Mouse (Mus musculus) hindbrain, embryonic 15.5 days (tissue): ENCODE data around the gene Ubxn2a. TPM values are rescaled to one million over a fixed set of nuclear protein-coding genes. Genes with fewer than 3 reads are reported as not detected.
"Not testable (repeated sequence)": the region's sequence is repeated elsewhere in the genome, so short reads cannot be mapped to it uniquely, and the experiment has no call there.

ENCODE experiments used
- ATAC-seq: fragments of 200-750 bp; cut with Nextera tagmentation; 2 replicates; pipeline ENCODE4 v1.8.0; 2017; ENCODE audit warnings: low read depth, moderate number of reproducible peaks, moderate TSS enrichment; ENCODE audit not compliant: low FRiP score
- H3K27ac ChIP-seq: fragments of 300-500 bp; sonication (generic); replicated peaks from 2 replicates; pipeline ENCODE4 v1.5.1; 2015; ENCODE audit warnings: mild to moderate bottlenecking, inconsistent platforms
- H3K27me3 ChIP-seq: fragments of 300-500 bp; sonication (generic); 2 replicates; pipeline ENCODE4 v1.6.1; 2015; ENCODE audit warnings: control low read depth, inconsistent platforms
- H3K36me3 ChIP-seq: fragments of 300-500 bp; sonication (generic); 2 replicates; pipeline ENCODE4 v1.6.1; 2015; ENCODE audit warnings: control low read depth, inconsistent platforms
- H3K4me1 ChIP-seq: fragments of 300-500 bp; sonication (generic); replicated peaks from 2 replicates; pipeline ENCODE4 v1.6.1; 2015; ENCODE audit warnings: control low read depth, inconsistent platforms
- H3K4me2 ChIP-seq: fragments of 300-500 bp; sonication (generic); 2 replicates; pipeline ENCODE4 v1.6.1; 2015; ENCODE audit warnings: moderate library complexity, mild to moderate bottlenecking, inconsistent platforms
- H3K4me3 ChIP-seq: fragments of 300-500 bp; sonication (generic); 2 replicates; pipeline ENCODE4 v1.5.1; 2015; ENCODE audit warnings: mild to moderate bottlenecking, inconsistent platforms
- H3K9ac ChIP-seq: fragments of 300-500 bp; sonication (generic); 2 replicates; pipeline ENCODE4 v1.6.1; 2015; ENCODE audit warnings: inconsistent platforms
- H3K9me3 ChIP-seq: fragments of 300-500 bp; sonication (generic); 2 replicates; pipeline ENCODE4 v1.6.1; 2016; ENCODE audit warnings: control low read depth, inconsistent platforms
- WGBS: fragments of 180-500 bp; shearing (Covaris S2); methylation state at CpG from one replicate; pipeline ENCODE4 v1.1.7; 2015; 5-methylcytosine and 5-hydroxymethylcytosine counted together
- polyA plus RNA-seq: library from polyadenylated mRNA; unstranded; fragments of >200 nt; fragmentation: Nextera tagmentation; extraction: Ambion mirVana; gene quantifications from 2 replicates; pipeline ENCODE4 v1.2.1, GENCODE M21; 2015

The Ubxn2a gene
- polyA plus RNA-seq, 1 experiment from 2014 or later, result 44.7 TPM

- Histone ChIP-seq H3K4me3 (no peak overlapping the region), H3K9me3 (no peaks in the 10 kb centered on the region), H3K36me3 (no peaks in the 10 kb centered on the region), H3K27ac (no peak overlapping the region), H3K27me3 (no peaks in the 10 kb centered on the region), H3K4me1 (peaks cover 12% of the 10 kb centered on the region; the same call in 1 of the 2 replicates), H3K4me2 (peak overlapping the region; percentile 59; the same call in 1 of the 2 replicates), H3K9ac (no peak overlapping the region)
- 91% methylated on average over 7 of the region's 7 CpGs for WGBS
- no peak for ATAC-seq
These were observed 886 bp upstream of the Ubxn2a start for GRCm38 (mm10) chr12:4908391-4908790.

DNA sequence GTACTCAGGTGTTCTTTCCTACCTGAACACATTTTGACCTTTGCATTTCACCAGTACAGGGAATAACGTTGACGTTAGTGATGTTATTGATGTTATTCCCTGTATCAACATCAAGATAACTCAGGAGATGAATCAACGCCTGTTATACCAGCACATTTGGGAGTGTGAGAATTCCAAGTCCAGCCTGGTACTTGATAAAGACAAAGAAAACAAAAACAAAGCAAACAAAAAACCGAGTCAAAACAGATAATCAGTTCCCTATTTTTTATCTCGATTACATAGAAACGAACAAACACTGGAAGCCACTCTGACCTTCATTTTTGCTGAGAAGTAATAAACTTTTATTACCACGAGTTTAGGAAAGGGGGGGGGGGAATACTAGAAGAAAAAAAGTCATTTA lies 1.0 kb downstream of the Ubxn2a start:
- Histone ChIP-seq H3K4me1 (peaks cover 12% of the 10 kb centered on the region; the same call in 1 of the 2 replicates), H3K27ac (peak overlapping the region; percentile 87), H3K36me3 (no peaks in the 10 kb centered on the region; the same call in 1 of the 2 replicates), H3K4me3 (peak overlapping the region; percentile 83), H3K4me2 (peak overlapping the region; percentile 59), H3K9ac (peak overlapping the region; percentile 73), H3K9me3 (no peaks in the 10 kb centered on the region), H3K27me3 (no peaks in the 10 kb centered on the region)
- ATAC-seq, result no peak
- WGBS, result 60% methylated on average over 7 of the region's 7 CpGs

DNA sequence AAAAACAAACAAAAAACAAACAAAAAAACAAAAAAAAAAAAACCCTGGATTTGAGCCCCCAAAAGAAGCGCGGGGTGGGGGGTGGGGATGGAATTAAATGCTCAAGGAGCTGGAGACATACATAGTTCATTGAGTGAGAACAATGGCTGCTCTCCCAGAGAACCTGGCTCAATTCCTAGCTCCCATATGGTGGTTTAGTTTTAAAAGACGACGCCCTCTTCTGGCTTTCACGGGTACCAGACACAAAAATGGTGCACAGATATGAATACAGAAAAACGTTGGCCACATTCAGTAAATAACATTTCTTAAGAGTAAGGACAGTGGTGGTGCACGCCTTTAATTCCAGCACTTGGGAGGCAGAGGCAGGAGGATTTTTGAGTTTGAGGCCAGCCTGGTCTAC lies 1.6 kb downstream of the Ubxn2a start:
- Histone ChIP-seq H3K4me3 (peak overlapping the region; percentile 83; the same call in 1 of the 2 replicates), H3K4me2 (peak overlapping the region; percentile 59), H3K9ac (no peak overlapping the region), H3K4me1 (peaks cover 12% of the 10 kb centered on the region; the same call in 1 of the 2 replicates), H3K27me3 (no peaks in the 10 kb centered on the region), H3K9me3 (no peaks in the 10 kb centered on the region), H3K27ac (no peak overlapping the region), H3K36me3 (peaks cover 3% of the 10 kb centered on the region; the same call in 1 of the 2 replicates)
- 71% methylated on average over 7 of the region's 7 CpGs for WGBS
- ATAC-seq, result no peak

DNA sequence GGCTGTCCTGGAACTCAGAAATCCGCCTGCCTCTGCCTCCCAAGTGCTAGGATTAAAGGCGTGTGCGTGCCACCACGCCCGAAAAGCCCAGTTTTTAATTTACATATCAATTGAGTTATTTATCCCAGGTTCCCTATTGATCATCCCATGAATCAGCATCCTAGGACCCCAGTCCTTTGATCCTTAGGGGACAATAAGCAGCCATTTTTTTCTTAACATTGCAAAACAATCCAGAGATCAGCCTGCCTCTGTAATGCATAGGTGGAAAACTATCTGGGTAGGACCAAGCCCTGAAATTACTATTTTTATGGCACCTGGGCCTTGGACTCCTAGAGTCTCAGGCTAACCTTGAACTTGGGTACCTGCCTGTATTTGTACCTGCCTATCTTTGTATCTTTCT lies 9.5 kb downstream of the Ubxn2a start:
- no peak overlapping the region for H3K4me3 ChIP-seq
- H3K9ac ChIP-seq, result no peak overlapping the region
- no peak overlapping the region for H3K4me2 ChIP-seq
- H3K4me1 ChIP-seq, result no peaks in the 10 kb centered on the region
- H3K27me3 ChIP-seq, result no peaks in the 10 kb centered on the region
- WGBS, result 88% methylated on average over 5 of the region's 5 CpGs
- H3K36me3 ChIP-seq, result peaks cover 14% of the 10 kb centered on the region
- no peak overlapping the region for H3K27ac ChIP-seq
- ATAC-seq, result no peak
- no peaks in the 10 kb centered on the region for H3K9me3 ChIP-seq

- H3K4me1 ChIP-seq, result no peaks in the 10 kb centered on the region
- H3K4me2 ChIP-seq, result no peak overlapping the region
- peaks cover 15% of the 10 kb centered on the region for H3K36me3 ChIP-seq
- WGBS, result 97% methylated on average over 1 of the region's 1 CpGs
- H3K27me3 ChIP-seq, result no peaks in the 10 kb centered on the region
- ATAC-seq, result no peak
- no peaks in the 10 kb centered on the region for H3K9me3 ChIP-seq
- no peak overlapping the region for H3K27ac ChIP-seq
- no peak overlapping the region for H3K9ac ChIP-seq
- H3K4me3 ChIP-seq, result no peak overlapping the region
These were observed 17.6 kb downstream of the Ubxn2a start for GRCm38 (mm10) chr12:4889891-4890290.

- Histone ChIP-seq H3K9me3 (no peaks in the 10 kb centered on the region), H3K27ac (no peak overlapping the region), H3K36me3 (peaks cover 16% of the 10 kb centered on the region), H3K4me3 (no peak overlapping the region), H3K4me2 (no peak overlapping the region), H3K27me3 (no peaks in the 10 kb centered on the region), H3K9ac (no peak overlapping the region), H3K4me1 (no peaks in the 10 kb centered on the region)
- WGBS, result 97% methylated on average over 2 of the region's 2 CpGs
- no peak for ATAC-seq
These were observed 18.3 kb downstream of the Ubxn2a start for GRCm38 (mm10) chr12:4889251-4889650.

DNA sequence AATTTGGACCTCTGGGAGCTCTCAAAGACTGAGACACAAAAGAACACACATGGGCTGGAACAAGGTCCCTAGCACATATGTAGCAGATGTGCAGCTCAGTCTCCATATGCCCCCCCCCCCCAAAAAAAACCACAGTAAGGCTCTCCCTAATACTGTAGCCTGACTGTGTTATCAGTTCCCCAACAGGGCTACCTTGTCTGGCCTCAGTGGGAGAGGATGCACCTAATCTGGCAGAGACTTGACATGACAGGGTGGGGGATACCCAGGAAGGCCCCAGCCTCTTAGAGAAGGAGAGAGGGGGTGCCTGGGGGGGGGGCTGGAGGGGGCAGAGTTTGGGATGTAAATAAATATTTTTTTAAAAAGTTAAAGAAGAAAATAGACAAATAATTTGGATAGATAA lies 18.8 kb downstream of the Ubxn2a start:
- H3K36me3 ChIP-seq, result peaks cover 17% of the 10 kb centered on the region
- H3K9me3 ChIP-seq, result no peaks in the 10 kb centered on the region
- no peak overlapping the region for H3K9ac ChIP-seq
- no peak overlapping the region for H3K27ac ChIP-seq
- H3K4me2 ChIP-seq, result no peak overlapping the region
- H3K4me1 ChIP-seq, result no peaks in the 10 kb centered on the region
- ATAC-seq, result no peak
- H3K27me3 ChIP-seq, result no peaks in the 10 kb centered on the region
- no peak overlapping the region for H3K4me3 ChIP-seq

- not testable (repeated sequence) for H3K9ac ChIP-seq, H3K9me3 ChIP-seq, H3K4me3 ChIP-seq, H3K4me2 ChIP-seq, ATAC-seq, H3K27ac ChIP-seq, H3K27me3 ChIP-seq, H3K4me1 ChIP-seq
- 97% methylated on average over 4 of the region's 4 CpGs for WGBS
- H3K36me3 ChIP-seq, result peaks cover 26% of the 10 kb centered on the region
These were observed 20.9 kb downstream of the Ubxn2a start for GRCm38 (mm10) chr12:4886581-4886980.

DNA sequence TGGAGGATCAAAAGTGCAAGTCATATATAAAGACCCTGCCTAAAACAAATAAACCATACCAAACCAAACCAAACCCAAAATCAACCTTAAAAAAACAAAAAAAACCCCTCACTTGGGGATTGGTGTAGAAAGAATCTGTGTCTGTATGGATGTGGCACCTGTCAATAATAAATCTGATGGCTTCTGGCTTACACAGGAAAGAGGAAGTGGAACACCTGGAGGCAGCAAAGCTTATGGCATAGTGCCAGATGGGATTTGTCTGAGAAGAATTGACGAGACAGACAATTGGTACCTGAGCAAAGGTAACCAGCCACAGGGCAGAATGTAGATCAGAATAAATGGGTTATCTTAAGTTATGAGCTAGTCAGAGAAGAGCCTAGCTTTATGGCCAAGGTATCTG lies 22.4 kb downstream of the Ubxn2a start:
- H3K9ac ChIP-seq, result no peak overlapping the region
- no peaks in the 10 kb centered on the region for H3K9me3 ChIP-seq
- no peaks in the 10 kb centered on the region for H3K27me3 ChIP-seq
- H3K4me2 ChIP-seq, result no peak overlapping the region
- no peaks in the 10 kb centered on the region for H3K4me1 ChIP-seq
- H3K27ac ChIP-seq, result no peak overlapping the region
- WGBS, result 56% methylated on average over 1 of the region's 1 CpGs
- no peak overlapping the region for H3K4me3 ChIP-seq
- ATAC-seq, result no peak
- peaks cover 25% of the 10 kb centered on the region for H3K36me3 ChIP-seq

- no peak overlapping the region for H3K27ac ChIP-seq
- H3K4me1 ChIP-seq, result no peaks in the 10 kb centered on the region
- no peak overlapping the region for H3K4me2 ChIP-seq
- WGBS, result 91% methylated on average over 2 of the region's 2 CpGs
- no peaks in the 10 kb centered on the region for H3K9me3 ChIP-seq
- peaks cover 39% of the 10 kb centered on the region for H3K36me3 ChIP-seq
- no peak overlapping the region for H3K4me3 ChIP-seq
- no peaks in the 10 kb centered on the region for H3K27me3 ChIP-seq
- no peak overlapping the region for H3K9ac ChIP-seq
- ATAC-seq, result no peak
These were observed 25.4 kb downstream of the Ubxn2a start for GRCm38 (mm10) chr12:4882086-4882485.

- Histone ChIP-seq H3K4me1 (peaks cover 6% of the 10 kb centered on the region), H3K9ac (no peak overlapping the region), H3K27me3 (no peaks in the 10 kb centered on the region), H3K4me3 (no peak overlapping the region), H3K36me3 (peaks cover 31% of the 10 kb centered on the region), H3K9me3 (no peaks in the 10 kb centered on the region), H3K27ac (no peak overlapping the region), H3K4me2 (no peak overlapping the region)
- no peak for ATAC-seq
- 99% methylated on average over 5 of the region's 5 CpGs for WGBS
These were observed 28.5 kb downstream of the Ubxn2a start for GRCm38 (mm10) chr12:4879048-4879447.

- Histone ChIP-seq H3K4me2 (no peak overlapping the region), H3K27ac (no peak overlapping the region), H3K4me3 (no peak overlapping the region), H3K9ac (no peak overlapping the region), H3K9me3 (no peaks in the 10 kb centered on the region), H3K36me3 (peaks cover 31% of the 10 kb centered on the region), H3K27me3 (no peaks in the 10 kb centered on the region), H3K4me1 (peaks cover 12% of the 10 kb centered on the region)
- no peak for ATAC-seq
- 81% methylated on average over 9 of the region's 9 CpGs for WGBS
These were observed 29.2 kb downstream of the Ubxn2a start for GRCm38 (mm10) chr12:4878296-4878783.

- no peaks in the 10 kb centered on the region for H3K27me3 ChIP-seq
- H3K4me3 ChIP-seq, result no peak overlapping the region
- ATAC-seq, result no peak
- peaks cover 14% of the 10 kb centered on the region for H3K36me3 ChIP-seq
- 88% methylated on average over 8 of the region's 8 CpGs for WGBS
- H3K9me3 ChIP-seq, result no peaks in the 10 kb centered on the region
- H3K9ac ChIP-seq, result no peak overlapping the region
- H3K4me2 ChIP-seq, result no peak overlapping the region
- peaks cover 12% of the 10 kb centered on the region for H3K4me1 ChIP-seq
- H3K27ac ChIP-seq, result no peak overlapping the region
These were observed 31.9 kb downstream of the Ubxn2a start for GRCm38 (mm10) chr12:4875623-4876022.
